Mouse (Mus musculus): ENCODE results near the gene Exph5.

The Exph5 gene

DNA sequence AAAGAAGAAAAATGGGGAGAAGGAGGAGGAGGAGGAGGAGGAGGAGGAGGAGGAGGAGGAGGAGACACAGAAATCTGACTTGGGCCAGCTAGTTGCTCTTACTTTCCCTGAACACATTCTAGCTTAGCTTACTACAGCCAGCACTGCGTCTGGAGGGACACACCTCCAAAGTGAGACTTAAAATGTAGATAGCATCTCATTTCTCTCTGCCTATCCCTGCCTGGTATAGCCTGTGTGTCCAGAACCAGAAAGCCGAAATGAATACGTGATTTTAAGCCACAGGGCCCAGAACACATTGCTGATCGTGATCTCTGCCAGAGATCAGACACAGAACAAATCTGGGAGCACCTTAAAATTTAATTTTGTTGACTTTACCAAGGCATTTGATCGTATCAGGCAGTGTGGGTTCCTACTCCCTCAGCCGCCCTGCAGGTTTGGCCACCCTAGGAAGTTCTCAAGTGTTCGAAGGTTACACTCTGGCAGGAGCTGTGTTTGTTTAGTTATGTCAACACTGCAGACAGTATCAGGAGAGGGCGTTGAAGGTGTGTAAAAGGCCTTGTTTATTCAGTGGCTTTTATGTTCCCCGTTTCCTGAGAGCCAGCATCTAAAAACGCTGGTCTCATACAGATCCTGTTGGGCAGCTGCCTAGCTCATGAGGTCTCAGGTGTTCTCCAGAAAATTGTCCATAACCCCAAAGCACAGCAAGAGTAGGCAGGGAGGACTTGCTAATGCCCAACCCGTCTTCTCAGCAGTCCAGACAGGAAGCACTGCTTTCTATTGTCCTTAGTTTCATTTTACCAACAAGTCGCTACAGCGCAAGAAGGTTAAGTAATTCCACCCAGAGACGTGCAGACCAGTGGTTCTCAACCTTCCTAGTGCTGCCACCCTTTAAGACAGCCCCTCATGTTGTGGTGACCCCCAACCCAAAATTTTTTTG, 55.0 kb downstream of the Exph5 start:
- DNase-seq (ENCODE audit: low spot score), result no peak

DNA sequence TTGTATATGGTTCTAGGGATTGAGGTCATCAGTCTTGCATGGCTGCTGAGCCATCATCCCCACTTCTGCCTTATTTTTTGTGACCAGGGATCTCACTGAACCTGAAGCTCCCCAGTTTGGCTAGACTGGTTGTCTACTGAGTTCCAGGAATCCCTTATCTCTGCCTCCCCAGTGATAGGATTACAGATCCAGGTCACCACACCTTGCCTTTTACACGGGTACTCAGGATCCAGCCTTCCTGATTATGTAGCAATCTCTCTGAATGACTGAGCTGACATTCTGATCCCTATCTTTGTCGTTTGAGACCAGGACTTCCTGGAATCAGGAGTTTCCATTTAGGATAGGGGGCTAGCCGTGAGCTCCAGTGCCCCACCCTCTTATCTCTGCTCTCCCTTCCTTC, 69.9 kb downstream of the Exph5 start:
- no peak for DNase-seq (ENCODE audit: low spot score)

DNA sequence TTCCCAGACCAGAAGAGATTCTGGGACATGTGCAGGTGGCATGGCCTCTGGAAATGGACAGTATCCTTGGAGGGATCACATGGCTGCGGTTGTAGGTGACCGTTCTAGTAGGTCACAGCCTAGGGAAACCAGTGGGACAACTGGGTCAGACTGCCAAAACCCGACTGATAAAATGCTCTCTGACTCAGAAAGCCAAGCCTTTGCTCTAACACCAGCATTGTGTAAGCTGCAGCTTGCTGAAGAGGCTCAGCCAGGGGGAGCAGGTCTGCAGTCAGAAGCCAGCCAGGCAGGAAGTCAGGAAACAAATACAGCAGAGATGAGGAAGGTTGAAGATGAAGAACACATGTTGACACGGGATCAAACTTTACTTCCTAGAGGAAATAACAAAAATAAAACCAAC, 74.4 kb downstream of the Exph5 start:
- DNase-seq (ENCODE audit: low spot score), result no peak

DNA sequence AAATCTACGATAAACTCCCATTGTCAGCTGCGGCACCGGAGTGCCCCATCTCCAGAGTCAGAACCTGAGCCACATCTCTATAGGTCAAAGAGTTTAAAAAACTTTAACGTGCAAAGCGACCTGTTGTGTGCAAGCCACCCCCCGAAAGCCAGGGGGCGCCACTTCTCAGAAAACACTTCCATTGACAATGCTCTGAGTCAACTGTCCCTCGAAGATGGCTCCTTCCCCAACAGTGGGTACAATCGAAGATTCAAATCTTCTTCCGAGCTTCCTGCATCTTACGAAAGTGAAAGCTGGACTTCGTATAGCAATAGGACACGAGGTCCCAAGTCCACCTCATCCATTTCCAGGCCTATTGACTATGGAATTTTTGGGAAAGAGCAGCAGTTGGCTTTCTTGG, 75.3 kb downstream of the Exph5 start:
- no peak for DNase-seq (ENCODE audit: low spot score)

DNA sequence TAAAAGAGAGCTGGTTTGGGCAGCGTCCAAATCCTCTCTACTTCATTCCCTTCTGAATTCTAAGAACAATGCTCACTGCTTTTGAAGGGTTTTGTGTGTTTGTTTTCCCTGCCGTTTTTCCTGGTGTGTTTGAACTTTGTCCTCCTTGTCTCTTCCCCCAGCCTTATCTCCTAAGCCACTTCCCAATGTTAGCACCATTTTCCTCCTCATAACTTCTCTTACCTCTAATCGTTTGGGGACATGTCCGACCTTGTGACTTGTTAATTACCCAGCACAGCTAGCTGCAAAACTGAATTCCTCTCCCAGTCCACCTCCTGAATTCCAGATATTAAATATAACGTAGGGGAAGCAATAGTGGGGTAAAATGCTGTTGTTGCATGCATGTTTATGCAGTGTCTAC, 76.1 kb downstream of the Exph5 start:
- no peak for DNase-seq (ENCODE audit: low spot score)

DNA sequence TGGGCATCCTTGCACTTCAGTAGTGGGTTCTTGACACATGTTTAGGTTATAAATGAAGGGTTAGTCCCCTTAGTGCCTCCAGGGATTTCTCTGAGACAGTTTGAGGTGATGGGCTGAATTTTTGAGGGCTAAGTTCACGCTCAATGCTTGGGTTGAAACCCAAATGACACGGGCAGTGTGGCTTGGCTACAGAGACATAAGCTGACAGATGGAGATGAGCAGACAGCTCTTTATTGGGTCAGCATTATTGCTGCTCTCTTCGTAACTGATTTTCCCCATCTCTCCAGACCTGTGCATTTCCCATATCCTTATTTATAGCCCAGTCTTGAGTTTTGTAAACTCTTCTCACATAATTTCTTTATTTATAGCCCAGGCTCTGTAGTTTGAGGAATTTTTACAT, 76.7 kb downstream of the Exph5 start:
- DNase-seq (ENCODE audit: low spot score), result no peak

DNA sequence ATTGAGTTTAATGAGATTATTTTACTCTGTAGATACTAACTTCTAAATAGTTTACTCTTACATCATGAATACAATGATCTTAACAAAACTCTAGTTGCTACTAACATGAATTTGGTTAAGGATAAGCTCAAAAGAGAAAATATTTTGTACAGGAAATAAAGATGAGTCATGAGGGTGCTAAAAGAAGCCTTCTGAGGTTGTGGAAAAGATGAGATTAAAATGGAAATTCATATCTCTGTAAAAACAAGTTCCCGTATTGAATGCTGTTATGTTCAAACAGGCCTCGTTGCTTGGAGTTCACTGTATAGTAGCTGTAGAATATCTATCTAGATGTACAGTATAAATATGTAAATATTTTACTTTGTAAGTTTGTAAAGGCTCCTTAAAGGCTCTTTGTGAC, 79.1 kb downstream of the Exph5 start:
- DNase-seq (ENCODE audit: low spot score), result no peak

DNA sequence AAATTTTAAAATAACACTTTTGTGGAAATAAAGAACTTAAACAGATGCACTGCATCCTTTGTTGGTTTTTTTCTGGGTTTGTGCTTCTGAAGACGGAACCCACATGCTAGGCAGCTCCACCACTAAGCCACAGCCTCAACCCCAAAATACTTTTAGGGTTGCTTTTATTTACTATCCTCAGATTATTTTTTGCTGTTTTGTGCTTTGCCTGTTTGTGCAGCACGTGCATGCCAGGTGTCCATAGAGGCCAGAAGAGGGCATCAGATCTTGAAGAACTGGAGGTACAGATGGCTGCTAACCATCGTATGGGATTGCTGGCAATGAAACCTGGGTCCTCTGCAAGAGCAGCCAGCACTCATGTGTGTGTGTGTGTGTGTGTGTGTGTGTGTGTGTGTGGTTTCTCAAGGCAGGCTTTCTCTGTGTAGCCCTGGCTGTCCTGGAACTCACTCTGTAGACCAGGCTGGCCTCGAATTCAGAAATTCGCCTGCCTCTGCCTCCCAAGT, 79.7 kb downstream of the Exph5 start:
- DNase-seq (ENCODE audit: low spot score), result no peak

DNA sequence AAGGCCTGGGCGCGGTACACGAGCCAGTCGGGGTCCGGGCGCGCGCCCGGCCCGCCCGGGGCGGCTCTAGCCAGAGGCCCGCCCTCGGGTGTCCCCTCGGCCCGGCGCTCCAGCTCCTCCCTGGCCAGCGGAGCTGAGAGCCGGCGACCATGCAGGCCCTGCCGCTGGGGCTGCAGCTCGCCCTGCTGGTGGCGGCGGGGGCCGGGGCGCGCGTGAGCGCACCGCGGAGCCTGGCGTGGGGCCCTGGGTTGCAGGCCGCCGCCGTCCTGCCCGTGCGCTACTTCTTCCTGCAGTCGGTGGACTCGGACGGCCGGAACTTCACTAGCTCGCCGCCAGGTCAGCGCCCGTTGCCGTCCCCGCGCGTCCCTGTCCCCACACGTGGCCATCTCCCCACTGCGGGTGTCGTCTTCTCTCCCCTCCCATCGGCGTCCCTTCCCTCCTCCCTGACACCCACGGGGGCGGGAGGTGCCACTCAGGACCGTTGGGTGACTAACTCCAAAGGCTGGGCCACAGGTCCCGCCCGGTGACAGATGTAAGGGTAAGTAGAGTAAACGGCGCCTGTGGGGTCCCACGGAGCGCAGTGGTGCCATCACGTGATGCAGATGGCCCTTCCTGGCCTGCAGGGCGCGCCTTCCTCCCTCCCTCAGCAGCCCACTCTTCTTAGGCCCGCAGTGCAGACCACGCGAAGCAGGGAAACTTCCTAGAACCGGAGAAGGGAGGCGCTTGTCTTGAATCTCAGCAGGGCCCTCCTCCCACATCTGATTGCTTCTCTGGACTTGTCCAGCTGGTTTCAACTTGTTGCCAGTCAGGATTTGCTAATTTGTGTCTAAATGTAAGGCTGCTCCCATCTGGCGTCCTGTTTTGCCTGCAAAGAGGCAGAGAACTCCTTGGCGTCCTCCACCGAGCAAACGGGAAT, 82.7 kb downstream of the Exph5 start, which contains the start of gene Kdelc2:
TSS of gene Kdelc2 (plus strand) at position 75 of the 916 bp plus-strand sequence.
- peak; percentile 77 for DNase-seq (ENCODE audit: low spot score)

DNA sequence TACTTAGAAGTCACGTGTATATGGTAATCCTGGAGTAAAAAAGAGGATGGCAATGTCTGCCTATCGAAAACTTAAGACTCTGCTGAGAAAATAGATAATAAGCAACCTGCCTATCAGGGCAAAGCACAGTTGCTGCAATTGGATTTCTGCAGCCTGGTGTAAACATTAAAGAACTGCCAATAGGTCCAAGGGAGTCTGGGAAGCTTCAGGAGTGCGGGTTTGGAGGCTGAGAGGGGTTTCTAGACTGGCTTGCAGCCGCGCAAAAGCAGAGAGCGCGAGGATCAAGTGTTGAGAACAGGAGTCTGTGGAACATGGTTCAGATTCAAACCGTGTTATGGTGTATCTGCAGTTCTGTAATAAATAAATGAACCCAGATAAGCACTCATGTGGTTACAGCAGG, 83.4 kb downstream of the Exph5 start:
- DNase-seq (ENCODE audit: low spot score), result peak; percentile 20

DNA sequence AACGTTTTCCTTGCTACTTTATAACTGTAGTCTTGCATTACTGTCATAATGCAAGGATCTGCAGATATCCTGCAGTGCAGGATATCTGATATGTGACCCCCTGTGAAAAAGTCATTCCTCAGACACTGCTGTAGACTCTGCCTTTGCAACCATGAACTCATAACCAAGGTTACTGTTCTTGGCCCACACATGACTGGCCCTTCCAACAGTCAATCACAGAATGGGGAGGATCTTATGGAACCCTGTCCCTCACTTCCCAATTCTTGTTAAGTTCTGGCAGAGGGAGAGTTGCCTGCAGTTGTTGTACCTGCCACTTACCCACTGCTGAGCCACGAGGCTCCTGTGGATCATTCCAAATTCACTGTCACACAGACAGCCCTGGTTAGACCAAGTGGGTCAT, 86.0 kb downstream of the Exph5 start:
- DNase-seq (ENCODE audit: low spot score), result no peak

DNA sequence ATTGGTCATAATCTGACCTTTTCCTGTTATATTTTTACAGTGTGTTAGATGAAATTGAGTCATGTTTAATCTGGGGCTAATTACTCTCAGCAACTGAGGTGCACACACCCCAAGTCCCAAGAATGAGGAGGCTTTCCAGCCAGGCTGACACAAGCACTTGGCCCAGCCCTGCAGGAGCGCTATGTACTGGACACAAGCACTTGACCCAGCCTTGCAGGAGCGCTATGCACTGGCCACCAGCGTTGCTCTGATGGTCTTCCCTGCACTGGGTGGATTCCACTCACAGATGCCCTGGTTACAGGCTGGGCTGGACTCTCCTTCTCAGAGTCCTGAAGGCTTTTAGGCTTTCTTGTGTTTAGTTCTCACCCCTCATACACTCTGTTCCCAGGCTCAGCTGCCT, 87.6 kb downstream of the Exph5 start:
- no peak for DNase-seq (ENCODE audit: low spot score)

DNA sequence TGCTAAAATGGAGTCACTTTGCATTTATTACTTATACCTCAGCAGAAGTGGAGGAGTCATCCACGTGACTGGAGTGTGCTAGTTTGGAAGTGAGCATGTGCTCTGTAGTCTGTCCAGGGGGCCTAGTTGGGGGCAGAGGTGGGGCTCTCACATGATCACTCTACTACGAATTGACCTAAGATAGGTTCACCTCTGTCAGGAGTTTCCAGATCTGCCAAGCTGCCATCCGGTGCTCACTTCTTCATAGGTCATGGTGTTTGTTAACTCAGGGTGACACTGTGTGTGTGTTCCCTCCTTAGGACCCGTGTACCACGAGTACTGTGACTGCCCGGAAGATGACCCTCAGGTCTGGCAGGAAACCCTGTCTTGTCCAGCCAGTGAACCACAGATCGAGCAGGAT, 88.7 kb downstream of the Exph5 start:
- no peak for DNase-seq (ENCODE audit: low spot score)

DNA sequence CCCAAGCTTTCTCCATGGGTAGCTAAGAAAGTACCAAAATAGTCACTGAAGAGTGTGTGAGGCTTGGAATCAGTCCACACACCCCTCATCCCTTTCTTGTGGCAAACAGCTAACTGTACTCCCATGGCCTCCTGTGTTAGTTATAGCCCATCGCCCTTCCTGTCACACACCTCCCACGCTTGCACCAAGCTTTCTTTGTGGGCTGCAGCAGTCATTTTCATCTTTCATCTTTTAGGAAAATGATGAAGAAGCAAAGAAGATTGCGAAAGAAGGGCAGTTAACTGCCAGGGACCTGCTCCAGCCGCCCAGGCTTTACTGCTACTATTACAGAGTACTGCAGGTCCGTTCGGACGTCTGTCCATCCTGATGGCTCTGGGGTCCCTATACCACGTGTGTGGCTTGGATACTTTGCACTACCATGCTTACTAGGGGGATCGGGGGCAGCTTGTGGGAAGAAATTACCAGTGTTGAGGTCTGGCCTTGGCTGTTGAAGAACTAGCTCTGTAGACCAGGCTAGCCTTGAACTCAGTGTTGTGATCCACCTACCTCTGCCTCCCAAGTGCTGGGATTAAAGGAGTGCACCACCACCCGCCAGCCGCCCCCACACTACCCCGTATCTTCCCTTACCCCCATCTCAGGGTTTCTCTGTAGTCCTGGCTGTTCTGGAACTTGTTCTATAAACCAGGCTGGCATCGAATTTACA, 96.4 kb downstream of the Exph5 start:
- no peak for DNase-seq (ENCODE audit: low spot score)

DNA sequence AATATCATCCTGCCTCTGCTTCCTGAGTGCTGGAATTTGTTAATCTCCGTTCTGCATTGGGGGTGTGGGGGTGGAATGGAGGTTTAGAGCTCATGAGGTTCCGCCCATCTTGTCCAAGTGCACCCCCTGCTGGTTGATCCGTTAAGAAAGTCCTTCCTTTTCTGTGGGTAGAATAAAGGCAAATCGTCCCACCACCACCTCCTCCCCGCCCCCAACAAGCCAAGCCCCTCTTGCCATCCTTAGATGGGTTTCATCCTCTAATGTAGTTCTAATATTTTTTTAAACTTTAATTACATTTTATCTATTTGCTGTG, 96.9 kb downstream of the Exph5 start:
- DNase-seq (ENCODE audit: low spot score), result peak; percentile 20

DNA sequence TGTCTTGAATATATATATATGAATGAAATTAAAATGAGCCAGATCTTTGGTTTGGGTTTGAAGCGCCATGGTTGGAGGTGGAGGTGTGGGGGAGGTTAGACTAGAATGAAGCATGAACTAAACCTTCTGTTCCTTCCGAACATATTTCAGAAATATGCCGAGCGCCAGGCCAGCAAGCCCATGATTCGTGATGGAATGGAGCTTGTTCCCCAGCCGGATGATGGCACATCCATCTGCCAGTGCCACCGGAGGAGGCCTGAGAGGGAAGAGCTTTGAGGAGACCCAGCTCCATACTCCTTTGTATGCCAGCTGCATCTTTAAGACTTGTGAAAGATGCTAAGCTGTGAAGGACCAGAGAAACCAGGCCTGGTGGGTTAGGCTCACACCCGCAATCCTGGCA, 98.1 kb downstream of the Exph5 start:
- DNase-seq (ENCODE audit: low spot score), result no peak

DNA sequence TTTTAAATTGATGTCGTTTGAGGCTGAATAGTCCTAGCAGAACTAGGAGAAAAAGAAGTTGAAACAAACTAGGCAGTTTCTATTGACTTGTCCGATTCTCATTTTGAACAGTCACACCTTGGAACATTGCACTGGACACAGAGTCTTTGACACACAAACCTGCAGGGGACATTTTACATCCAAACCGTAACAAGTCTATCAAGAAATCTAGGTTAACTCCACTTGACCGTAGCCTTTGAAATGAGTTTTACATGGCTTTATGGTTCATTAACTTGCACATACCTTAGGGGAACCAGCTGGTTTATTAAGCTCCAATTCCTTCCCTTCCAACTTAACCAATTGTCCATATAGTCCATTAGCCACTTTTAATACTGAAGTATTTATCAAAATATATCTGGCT, 99.2 kb downstream of the Exph5 start:
- no peak for DNase-seq (ENCODE audit: low spot score)

DNA sequence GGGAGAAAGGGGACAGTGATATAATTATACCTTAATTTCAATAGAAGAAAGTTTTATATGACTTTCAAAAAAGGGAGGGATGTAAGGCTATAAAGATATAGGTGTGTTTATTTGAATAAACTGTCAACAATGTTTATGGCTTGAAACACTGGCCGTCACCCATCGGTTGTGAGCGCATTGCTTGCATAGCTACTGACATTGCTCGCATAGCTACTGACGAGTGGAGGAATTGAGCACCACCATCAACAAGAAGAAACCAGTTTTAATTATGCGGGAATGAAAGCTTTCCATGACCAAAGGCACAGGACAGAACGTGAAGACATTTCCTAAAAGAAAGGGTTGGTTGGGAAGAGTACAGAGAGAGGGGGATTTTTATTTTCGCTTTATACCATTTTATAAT, 99.7 kb downstream of the Exph5 start:
- no peak for DNase-seq (ENCODE audit: low spot score)

DNA sequence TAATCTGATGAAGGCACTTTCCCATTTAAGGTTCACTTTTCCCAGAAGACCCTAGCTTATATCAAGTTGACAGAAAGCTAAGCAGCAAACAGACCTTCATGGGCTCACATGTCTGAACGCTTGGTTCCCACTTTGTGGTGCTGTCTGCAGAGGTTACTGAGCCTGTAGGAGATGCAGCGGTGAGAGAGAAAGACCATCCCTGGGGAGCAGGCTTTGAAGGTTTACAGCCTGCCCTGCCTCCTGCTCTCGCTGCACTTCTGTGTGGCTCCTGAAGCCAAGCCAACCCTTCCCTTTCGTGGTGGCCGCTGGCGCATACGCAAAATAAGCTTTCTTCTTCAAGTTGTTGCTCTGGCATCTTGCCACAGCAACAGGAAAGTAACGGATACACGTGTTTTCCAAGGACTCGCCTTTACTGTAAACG, 100.8 kb downstream of the Exph5 start, which contains the start of gene 4930550C14Rik:
TSS of gene 4930550C14Rik (plus strand) at position 35 of the 421 bp plus-strand sequence.
- DNase-seq (ENCODE audit: low spot score), result peak; percentile 56

DNA sequence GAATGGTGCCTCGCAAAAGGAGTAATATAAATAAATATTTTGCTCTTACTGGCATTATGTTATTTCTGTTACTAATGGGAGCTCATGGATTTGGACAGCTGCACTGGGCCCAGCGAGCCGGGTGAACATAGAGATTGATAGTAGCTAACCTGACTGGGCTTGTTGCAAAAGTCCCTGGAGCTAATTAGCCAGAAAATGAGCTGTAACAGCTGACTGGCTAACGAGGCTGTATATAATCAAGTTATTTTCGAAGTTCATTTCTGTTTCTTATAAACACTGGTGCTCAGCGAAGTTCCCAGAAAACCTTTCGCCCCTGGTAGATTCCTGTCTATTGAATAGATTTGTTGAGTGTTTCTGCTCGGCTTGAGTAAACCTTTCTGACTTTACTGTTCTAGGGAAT, 101.5 kb downstream of the Exph5 start:
- no peak for DNase-seq (ENCODE audit: low spot score)

DNA sequence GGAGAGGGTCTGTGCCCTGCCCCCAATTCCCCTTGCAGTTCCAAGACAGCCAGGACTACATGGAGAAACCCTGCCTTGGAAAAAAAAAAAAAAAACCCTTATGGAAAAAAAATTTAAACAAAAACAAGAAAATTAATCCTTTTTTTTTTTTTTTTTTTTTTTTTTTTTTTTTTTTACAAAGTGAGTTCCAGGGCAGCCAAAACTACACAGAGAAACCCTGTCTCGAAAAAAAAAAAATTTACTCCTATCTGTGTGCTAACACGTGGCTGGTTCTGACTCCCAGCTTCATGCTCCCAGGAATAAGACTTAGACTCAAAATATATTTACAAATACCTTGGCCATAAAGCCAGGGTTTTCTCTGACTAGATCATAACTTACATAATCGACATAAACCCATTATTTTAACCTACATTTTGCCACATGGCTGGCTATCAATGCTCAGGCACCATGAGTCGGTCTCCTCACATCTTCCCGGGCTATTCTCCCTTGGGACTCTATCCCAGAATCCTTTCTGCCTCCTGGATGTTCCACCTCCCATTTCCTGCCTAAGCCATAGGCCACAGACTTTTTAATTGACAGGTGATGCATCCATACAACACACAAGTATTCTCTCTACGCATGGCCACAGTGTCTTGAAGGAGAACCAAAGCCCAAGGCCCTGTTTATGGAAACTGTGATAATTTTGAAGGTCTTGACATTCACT, 102.7 kb downstream of the Exph5 start:
- no peak for DNase-seq (ENCODE audit: low spot score)

All from ovary, postnatal 36 days (tissue).